Mouse (Mus musculus) hindlimb bud, embryonic 11.5 days (tissue): Measurements from ENCODE around the gene Cyp2d22.
"Not testable (repeated sequence)": the region's sequence is repeated elsewhere in the genome, so short reads cannot be mapped to it uniquely, and the experiment has no call there.

Experiments
- DNase-seq: peaks from one replicate; pipeline ENCODE4 v3.0.0-alpha.2; 2012; ENCODE audit warnings: low read depth, low spot score; ENCODE audit errors: extremely low spot score

Cyp2d22 gene

GRCm38 (mm10) chr15:82376393-82377138 lies 3.5 kb downstream of the Cyp2d22 start:
- DNase-seq: no peak

DNA sequence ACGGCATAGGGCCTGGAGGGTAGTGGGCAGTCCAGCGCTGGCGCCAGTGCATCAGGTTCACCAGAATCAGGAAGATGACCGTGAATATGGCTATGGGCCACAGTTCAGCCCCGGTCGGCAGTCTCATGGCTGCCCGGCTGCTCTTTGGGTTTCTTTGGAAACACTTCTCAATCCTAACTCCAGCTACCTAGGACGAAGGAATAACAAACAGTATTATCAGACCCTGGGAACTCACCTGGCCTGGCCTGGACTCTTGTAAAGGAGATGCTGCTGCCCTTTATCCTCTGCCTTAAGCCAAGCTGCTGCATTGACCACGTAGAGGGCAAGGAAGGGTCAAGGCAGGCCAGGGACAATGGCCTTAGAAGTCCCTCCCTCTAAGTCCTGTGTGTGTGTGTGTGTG lies 4.2 kb downstream of the Cyp2d22 start:
- DNase-seq: no peak

DNA sequence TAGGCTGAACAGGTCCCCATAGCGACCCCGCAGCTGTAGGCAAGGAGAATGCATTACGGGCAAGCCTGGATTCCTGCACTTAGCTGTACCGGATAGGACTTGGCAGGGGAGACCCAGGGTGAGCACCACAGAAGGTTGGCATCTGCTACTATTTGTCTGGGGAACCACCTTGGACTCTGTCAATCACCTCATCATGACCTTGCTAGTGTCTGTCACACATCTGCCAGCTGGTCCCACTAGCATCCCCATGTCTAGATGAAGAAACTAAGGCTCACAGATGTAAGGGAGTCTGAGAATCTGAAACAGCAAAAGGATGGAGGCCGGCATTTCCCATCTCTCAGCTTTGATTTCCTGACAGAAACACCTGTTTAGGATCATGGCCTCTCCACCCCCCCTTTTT lies 5.6 kb downstream of the Cyp2d22 start:
- no peak for DNase-seq

- no peak for DNase-seq
Observed at GRCm38 (mm10) chr15:82372991-82373390, 7.1 kb downstream of the Cyp2d22 start.

DNA sequence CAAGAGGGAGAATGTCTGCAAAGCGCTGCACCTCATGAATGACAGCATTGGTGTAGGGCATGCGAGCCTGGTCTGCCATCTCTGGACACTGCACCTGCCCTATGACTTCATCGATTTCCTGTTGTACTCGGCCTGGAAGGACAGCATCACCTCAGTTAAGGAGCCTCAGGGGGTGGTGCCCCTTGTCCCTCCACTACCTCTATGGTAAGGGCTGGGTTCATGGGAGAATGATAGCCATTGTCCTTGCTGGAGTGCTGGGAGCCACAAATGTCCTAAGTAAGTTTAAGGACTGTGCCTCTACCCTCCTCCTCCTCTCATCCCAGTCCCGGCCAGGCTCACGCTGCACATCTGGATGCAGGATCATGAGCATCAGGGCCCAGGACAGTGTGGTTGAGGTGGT lies 7.6 kb downstream of the Cyp2d22 start:
- DNase-seq: no peak

DNA sequence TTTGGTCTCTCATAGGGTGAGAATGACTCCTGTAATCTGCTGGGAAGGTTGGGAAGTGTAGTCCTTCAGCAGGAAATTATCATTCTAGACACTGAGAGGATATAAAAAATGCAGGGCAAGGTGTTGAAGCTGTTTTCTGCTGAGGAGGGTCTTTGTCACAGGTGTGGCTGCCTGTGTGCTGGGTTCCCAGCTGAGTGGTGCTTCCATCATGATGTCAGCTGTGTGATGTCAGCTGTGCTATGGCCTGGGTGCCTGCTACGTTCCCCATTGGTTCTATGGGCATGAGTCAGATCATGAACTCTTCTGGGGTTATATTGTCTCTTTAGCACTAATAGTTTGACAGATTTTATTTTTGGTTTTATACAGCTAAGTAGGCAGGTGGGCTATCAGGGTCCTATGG lies 11.2 kb downstream of the Cyp2d22 start:
- no peak for DNase-seq

DNA sequence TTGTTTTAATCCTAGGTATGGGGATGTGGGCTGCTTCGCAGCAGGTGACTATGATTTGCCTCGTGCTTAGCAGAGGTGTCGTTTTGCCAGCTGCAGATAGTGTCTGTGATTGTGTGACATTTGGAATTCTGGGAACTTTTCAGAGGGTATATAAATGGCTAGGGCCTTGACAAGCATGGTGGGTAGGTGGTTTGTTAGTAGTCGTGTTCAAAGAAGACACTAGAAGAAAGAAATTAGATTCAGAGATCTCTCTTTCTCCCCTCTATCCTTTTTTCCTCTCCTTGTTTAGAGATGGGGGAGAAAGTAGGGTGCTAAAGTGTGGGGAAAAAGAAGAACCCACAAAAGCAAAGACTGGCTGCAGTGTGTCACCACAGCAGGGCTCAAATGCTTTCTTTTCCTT lies 11.9 kb downstream of the Cyp2d22 start:
- DNase-seq: no peak

- not testable (repeated sequence) for DNase-seq
Observed at GRCm38 (mm10) chr15:82364561-82364960, 15.5 kb downstream of the Cyp2d22 start.

GRCm38 (mm10) chr15:82363801-82364200 lies 16.3 kb downstream of the Cyp2d22 start:
- not testable (repeated sequence) for DNase-seq

- DNase-seq: no peak
Observed at GRCm38 (mm10) chr15:82362234-82362633, 17.8 kb downstream of the Cyp2d22 start.

DNA sequence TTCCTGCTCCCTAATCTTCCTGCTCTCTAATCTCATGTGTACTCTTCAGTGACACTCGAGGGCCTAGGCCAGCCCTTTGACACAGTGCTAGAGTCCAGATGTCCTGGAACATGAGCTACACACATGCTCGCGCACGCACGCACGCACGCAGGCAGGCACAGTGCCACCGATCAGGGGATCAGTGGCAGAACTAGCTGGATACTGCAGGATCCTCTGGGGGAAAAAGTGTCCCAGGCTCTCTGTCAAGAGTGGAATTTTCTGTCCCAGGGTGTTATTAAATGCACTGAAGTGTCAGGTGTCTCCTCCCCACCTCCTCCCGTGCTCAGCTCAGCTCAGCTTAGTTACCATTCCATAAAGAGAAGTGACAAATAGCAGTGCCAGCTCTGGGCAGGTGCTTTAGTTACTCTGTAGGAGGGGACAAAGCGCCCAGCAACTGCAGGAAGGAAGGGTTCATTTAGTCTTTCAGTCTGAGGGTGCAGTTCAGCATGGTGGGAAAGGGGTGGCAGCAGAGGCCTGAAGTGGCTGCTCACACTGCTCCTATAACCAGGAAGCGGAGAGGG lies 18.5 kb downstream of the Cyp2d22 start:
- no peak for DNase-seq

DNA sequence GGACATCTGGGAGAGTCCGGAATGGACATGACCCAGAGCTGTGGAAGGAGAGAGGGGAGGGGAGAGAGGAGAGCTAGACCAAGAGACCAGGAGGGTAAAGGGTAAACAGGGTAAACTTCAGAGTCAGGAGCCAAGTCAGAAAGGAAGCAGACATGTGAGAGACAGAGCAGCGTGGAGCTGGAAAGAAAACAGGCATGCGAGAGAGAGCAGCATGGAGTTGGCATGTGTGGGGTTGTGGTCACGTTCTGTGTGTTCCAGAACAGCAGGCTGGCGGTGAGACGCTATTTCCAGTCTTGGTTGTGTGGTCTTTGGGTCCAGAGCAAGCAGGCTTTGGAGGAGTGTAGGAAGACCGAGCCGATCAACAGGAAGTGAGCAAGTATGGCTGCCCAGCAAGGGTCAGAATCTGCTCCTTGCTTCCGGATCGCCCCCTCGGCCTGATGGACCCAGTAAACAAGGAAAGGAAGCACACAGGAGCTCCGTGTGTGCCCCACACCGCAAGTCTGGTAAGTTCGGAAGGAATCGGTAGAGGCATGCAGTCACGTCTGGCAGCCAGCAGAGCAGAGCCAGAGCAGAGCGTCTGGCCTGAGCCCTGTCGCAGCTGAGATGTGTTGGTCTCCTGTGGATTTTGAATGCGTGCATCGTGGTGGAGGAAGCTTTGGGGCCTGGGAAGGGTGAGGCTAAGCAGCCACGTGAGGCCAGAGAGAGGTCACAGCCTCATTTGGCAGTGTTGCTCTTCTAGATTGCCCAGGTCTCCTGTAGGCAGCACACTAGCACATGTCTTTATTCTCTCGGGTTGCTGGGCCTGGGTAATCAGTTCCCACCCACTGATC lies 21.4 kb downstream of the Cyp2d22 start:
- no peak for DNase-seq

DNA sequence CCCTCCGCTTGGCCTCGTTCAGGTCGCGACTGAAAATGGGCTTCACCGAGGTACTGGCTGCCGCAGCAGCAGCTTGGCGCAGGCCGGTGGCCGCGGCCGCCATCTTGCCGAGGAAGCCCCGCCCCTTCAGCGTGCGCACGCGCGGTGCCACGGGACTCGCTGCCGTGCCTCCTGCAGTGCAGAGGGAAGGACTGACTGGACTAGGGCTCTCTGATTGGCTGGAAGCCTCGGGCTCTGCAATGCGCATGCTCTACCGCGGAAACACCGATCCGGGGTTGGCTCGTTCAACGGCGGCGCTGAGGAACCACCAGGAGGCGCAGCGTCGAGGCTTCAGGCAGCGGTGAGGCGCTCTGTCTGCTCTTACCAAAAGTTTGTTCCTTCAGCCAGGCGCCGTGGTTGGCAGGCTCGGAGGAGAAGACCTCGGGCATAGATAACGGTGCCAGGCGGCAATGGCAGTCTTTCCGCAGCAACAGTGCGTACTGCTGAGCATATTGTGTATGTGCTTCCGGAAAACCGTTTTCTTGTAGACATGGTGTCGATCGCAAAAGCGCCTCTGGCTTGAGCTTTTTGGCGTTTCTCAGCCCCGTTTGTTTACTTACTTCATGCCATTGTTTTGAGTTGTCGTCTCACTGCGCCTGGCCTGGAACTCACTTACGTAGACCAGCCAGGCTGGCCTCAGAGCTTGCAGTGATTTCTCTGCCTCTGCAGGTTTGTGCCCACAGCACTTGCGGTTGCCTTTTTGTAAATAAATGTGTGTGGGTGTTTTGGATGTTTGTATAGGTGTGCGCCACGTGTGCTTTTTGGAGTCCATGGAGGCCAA lies 25.7 kb downstream of the Cyp2d22 start, which contains the start of gene Ndufa6:
Ndufa6 (minus strand) TSS at position 197 of the 820 bp plus-strand sequence.
- DNase-seq: peak; percentile 95

- no peak for DNase-seq
Observed at GRCm38 (mm10) chr15:82353745-82354113, 26.3 kb downstream of the Cyp2d22 start.

DNA sequence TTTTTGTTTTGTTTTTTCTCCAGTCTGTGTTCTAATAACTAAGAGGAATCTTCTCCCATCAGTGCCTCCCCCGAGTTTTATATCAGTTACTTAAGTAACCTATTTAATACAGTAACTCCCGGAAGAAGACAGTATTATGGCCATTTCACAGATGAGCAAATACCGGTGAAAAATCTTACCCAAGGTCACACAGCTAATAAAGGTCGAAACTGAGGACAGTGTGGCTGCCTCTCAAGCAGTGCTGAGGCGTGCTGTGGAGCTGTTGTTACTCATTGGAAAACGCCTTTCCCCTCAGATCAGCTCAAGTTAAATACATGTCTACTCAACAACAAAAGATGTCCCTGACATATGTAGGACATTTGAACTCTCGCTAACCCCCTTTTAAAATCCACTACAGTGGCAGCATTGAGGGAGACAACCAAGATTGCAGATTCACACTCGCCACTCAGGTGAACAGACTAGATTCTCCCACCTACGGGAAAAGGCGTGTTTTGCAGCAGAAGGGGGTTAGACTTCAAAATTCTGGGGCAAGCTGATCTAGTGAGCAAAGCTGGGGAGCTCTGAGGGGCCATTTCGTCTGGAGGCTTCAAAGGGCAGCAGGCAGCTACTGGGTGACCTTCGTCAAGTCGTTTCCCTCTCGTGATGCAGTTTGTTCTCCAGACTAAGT lies 26.8 kb downstream of the Cyp2d22 start:
- no peak for DNase-seq

DNA sequence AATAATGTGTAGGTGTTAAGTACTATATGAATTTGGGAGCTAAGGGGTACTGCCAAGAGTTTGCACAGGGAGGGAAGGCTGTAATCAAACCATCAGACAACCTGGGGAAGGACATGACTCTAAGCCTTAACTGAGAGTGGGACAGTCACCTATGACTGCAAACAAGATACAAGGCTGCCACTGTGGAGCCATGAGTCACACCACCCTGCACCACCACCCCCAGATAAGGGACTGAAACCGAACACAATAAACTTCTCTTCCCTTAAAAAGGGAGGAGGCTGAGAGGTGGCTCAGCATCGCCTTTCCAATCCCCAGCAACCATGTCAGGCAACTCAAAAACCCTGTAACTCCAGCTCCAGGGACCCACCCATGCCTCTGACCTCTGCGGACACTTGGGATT lies 28.6 kb downstream of the Cyp2d22 start:
- no peak for DNase-seq

DNA sequence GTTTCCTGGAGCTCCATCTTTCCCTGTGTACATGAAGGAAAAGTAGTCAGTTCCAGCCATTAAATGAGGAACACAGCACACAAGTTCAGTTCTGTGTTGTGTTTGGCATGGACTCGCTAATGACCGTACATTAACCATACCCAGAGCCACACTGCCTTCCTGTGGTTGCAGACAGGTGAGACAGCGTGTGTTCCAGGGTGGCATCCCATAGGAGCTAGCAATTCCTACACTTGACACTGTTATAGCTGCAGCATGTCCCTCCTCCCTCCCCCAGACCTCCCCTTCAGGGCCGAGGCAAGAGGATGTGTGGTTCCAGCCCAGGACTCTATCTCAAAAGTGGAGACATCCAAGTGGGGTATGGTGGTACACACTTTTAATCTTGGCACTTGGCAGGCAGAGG lies 29.7 kb downstream of the Cyp2d22 start:
- no peak for DNase-seq

DNA sequence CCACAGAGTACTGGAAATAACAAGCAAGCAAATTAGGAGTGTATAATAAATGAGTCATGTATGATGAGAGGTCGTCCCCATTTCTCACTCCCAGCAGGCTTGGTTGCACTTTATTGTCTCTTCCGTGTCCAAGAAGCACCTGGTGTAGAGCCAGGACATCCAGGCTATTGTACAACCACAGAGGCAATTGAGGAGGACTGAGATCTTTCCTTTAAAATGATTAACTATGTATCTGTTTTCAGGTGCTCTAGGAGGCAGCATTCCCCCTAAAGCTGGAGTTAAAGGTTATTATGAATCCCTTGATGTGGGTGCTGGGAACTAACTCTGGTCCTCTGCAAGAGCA lies 31.1 kb downstream of the Cyp2d22 start:
- DNase-seq: no peak

GRCm38 (mm10) chr15:82348258-82348998 lies 31.6 kb downstream of the Cyp2d22 start:
- no peak for DNase-seq

GRCm38 (mm10) chr15:82347852-82348251 lies 32.2 kb downstream of the Cyp2d22 start:
- DNase-seq: no peak
